Mouse (Mus musculus) neural tube, embryonic 12.5 days (tissue): ENCODE data around the gene Ppp1r8. TPM values are rescaled to one million over a fixed set of nuclear protein-coding genes. Genes with fewer than 3 reads are reported as not detected.
"Not testable (repeated sequence)": the region's sequence is repeated elsewhere in the genome, so short reads cannot be mapped to it uniquely, and the experiment has no call there.

Experiments used
- ATAC-seq: fragments of 200-750 bp; cut with Nextera tagmentation; 2 replicates; pipeline ENCODE4 v1.8.0; 2017; ENCODE audit warnings: low read depth, mild to moderate bottlenecking, moderate TSS enrichment, moderate library complexity; ENCODE audit not compliant: low FRiP score
- H3K27ac ChIP-seq: fragments of 300-500 bp; sonication (generic); 2 replicates; pipeline ENCODE4 v1.5.1; 2016
- H3K27me3 ChIP-seq: fragments of 300-500 bp; sonication (generic); replicated peaks from 2 replicates; pipeline ENCODE4 v1.6.1; 2016; ENCODE audit warnings: mild to moderate bottlenecking
- H3K36me3 ChIP-seq: fragments of 300-500 bp; sonication (generic); 2 replicates; pipeline ENCODE4 v1.6.1; 2016; ENCODE audit warnings: mild to moderate bottlenecking
- H3K4me1 ChIP-seq: fragments of 300-500 bp; sonication (generic); 2 replicates; pipeline ENCODE4 v1.6.1; 2016
- H3K4me2 ChIP-seq: fragments of 300-500 bp; sonication (generic); replicated peaks from 2 replicates; pipeline ENCODE4 v1.6.1; 2016; ENCODE audit warnings: mild to moderate bottlenecking
- H3K4me3 ChIP-seq: fragments of 300-500 bp; sonication (generic); 2 replicates; pipeline ENCODE4 v1.5.1; 2016
- H3K9ac ChIP-seq: fragments of 300-500 bp; sonication (generic); 2 replicates; pipeline ENCODE4 v1.6.1; 2016; ENCODE audit warnings: mild to moderate bottlenecking
- H3K9me3 ChIP-seq: fragments of 300-500 bp; sonication (generic); 2 replicates; pipeline ENCODE4 v1.6.1; 2016; ENCODE audit warnings: mild to moderate bottlenecking
- WGBS: fragments of 180-500 bp; shearing (Covaris S2); methylation state at CpG from one replicate; pipeline ENCODE4 v1.1.7; 2016; 5-methylcytosine and 5-hydroxymethylcytosine counted together
- polyA plus RNA-seq: library from polyadenylated mRNA; unstranded; fragments of >200 nt; fragmentation: Nextera tagmentation; extraction: Ambion mirVana; gene quantifications from 2 replicates; pipeline ENCODE4 v1.2.1, GENCODE M21; 2016

Ppp1r8 gene
- polyA plus RNA-seq, 1 experiment from 2014 or later = 53.3 TPM

- not testable (repeated sequence) for ATAC-seq
These were observed 49.5 kb downstream of the Ppp1r8 start for GRCm38 (mm10) chr4:132793322-132794004.

GRCm38 (mm10) chr4:132789731-132790130, 53.2 kb downstream of the Ppp1r8 start:
- WGBS = 86% methylated on average over 8 of the region's 8 CpGs
- Histone ChIP-seq H3K36me3 (no peaks in the 10 kb centered on the region), H3K27ac (no peak overlapping the region), H3K4me1 (no peaks in the 10 kb centered on the region), H3K4me3 (no peak overlapping the region), H3K9me3 (no peaks in the 10 kb centered on the region), H3K4me2 (no peak overlapping the region), H3K9ac (no peak overlapping the region), H3K27me3 (peaks cover 3% of the 10 kb centered on the region; the same call in 1 of the 2 replicates)
- no peak for ATAC-seq

More at GRCm38 (mm10) chr4:132793322-132794004, 49.5 kb downstream of the Ppp1r8 start:
- not testable (repeated sequence) for H3K4me3 ChIP-seq, H3K9ac ChIP-seq, H3K4me1 ChIP-seq, H3K36me3 ChIP-seq, H3K4me2 ChIP-seq, H3K9me3 ChIP-seq, H3K27ac ChIP-seq
- peaks cover 17% of the 10 kb centered on the region; the same call in 1 of the 2 replicates for H3K27me3 ChIP-seq
- 93% methylated on average over 9 of the region's 9 CpGs for WGBS

GRCm38 (mm10) chr4:132785228-132785627, 57.7 kb downstream of the Ppp1r8 start:
- no peak overlapping the region for H3K4me3 ChIP-seq
- no peaks in the 10 kb centered on the region for H3K4me1 ChIP-seq
- H3K27me3 ChIP-seq = no peaks in the 10 kb centered on the region
- H3K9ac ChIP-seq = no peak overlapping the region
- H3K4me2 ChIP-seq = no peak overlapping the region
- no peak overlapping the region for H3K27ac ChIP-seq
- WGBS = 92% methylated on average over 13 of the region's 13 CpGs
- no peaks in the 10 kb centered on the region for H3K36me3 ChIP-seq
- ATAC-seq = no peak
- H3K9me3 ChIP-seq = no peaks in the 10 kb centered on the region

GRCm38 (mm10) chr4:132783732-132784131, 59.2 kb downstream of the Ppp1r8 start:
- H3K4me2 ChIP-seq = no peak overlapping the region
- WGBS = 93% methylated on average over 2 of the region's 2 CpGs

GRCm38 (mm10) chr4:132780288-132780687, 62.7 kb downstream of the Ppp1r8 start:
- no peak overlapping the region for H3K4me2 ChIP-seq
- H3K36me3 ChIP-seq = peaks cover 43% of the 10 kb centered on the region
- no peak overlapping the region for H3K4me3 ChIP-seq
- WGBS = 93% methylated on average over 4 of the region's 4 CpGs
- no peaks in the 10 kb centered on the region for H3K4me1 ChIP-seq
- H3K9ac ChIP-seq = no peak overlapping the region
- H3K27ac ChIP-seq = no peak overlapping the region
- H3K9me3 ChIP-seq = no peaks in the 10 kb centered on the region
- ATAC-seq = no peak
- H3K27me3 ChIP-seq = no peaks in the 10 kb centered on the region

More at GRCm38 (mm10) chr4:132783732-132784131, 59.2 kb downstream of the Ppp1r8 start:
- Histone ChIP-seq H3K9ac (no peak overlapping the region), H3K27me3 (no peaks in the 10 kb centered on the region), H3K9me3 (no peaks in the 10 kb centered on the region), H3K4me3 (no peak overlapping the region), H3K27ac (no peak overlapping the region), H3K4me1 (no peaks in the 10 kb centered on the region), H3K36me3 (peaks cover 8% of the 10 kb centered on the region)
- no peak for ATAC-seq

- ATAC-seq = no peak
- Histone ChIP-seq H3K4me3 (no peak overlapping the region), H3K27me3 (no peaks in the 10 kb centered on the region), H3K9ac (no peak overlapping the region), H3K4me2 (no peak overlapping the region), H3K9me3 (no peaks in the 10 kb centered on the region), H3K4me1 (no peaks in the 10 kb centered on the region), H3K27ac (no peak overlapping the region), H3K36me3 (peaks cover 57% of the 10 kb centered on the region)
- 94% methylated on average over 6 of the region's 6 CpGs for WGBS
These were observed 64.3 kb downstream of the Ppp1r8 start for GRCm38 (mm10) chr4:132778562-132779201.

Other genes starting within 250 kb of the Ppp1r8 start
- 23.7 and 26.1 TPM in 2 replicates for gene Eya3, start 204.2 kb downstream of the Ppp1r8 start, polyA plus RNA-seq
- gene Xkr8, start 110.6 kb downstream of the Ppp1r8 start, polyA plus RNA-seq = 3.4 and 3.6 TPM in 2 replicates
- gene Smpdl3b, start 85.9 kb downstream of the Ppp1r8 start, polyA plus RNA-seq = 1.0 and 1.5 TPM in 2 replicates
- gene Rpa2, start 74.8 kb downstream of the Ppp1r8 start, polyA plus RNA-seq = 78.5 and 84.2 TPM in 2 replicates
- 0.74 and 0.79 TPM in 2 replicates for gene Themis2, start 46.8 kb downstream of the Ppp1r8 start, polyA plus RNA-seq
- 108 and 110 TPM in 2 replicates for gene Stx12, start 41.3 kb upstream of the Ppp1r8 start, polyA plus RNA-seq
- gene Fam76a, start 79.4 kb upstream of the Ppp1r8 start, polyA plus RNA-seq = 27.3 and 29.6 TPM in 2 replicates
- gene Fgr, start 130.9 kb upstream of the Ppp1r8 start, polyA plus RNA-seq = 0.22 and 0.28 TPM in 2 replicates
- gene Ahdc1, start 168.1 kb upstream of the Ppp1r8 start, polyA plus RNA-seq = 10.5 TPM in 2 replicates